Mouse (Mus musculus) cerebellum, postnatal 4 days (tissue): ENCODE measurements around the gene Irgc1.
"Not testable (repeated sequence)": the region's sequence is repeated elsewhere in the genome, so short reads cannot be mapped to it uniquely, and the experiment has no call there.

Experiments
- DNase-seq, 2 experiments: peaks; one replicate each; pipeline ENCODE4 v3.0.0; 2022; ENCODE audit warnings: low spot score in 2 of 2, mixed read lengths in 1 of 2

The Irgc1 gene

GRCm38 (mm10) chr7:24400489-24400888 lies 51.6 kb downstream of the Irgc1 start:
- DNase-seq, result not testable (repeated sequence)

GRCm38 (mm10) chr7:24400082-24400452 lies 52.0 kb downstream of the Irgc1 start:
- DNase-seq, result no peak

- DNase-seq, result peak; percentile 81 to 95
Measured at GRCm38 (mm10) chr7:24399256-24400081, 52.6 kb downstream of the Irgc1 start, which contains the start of gene Smg9. Smg9 (plus strand) TSS chr7:24399619.

GRCm38 (mm10) chr7:24398364-24398913 lies 53.7 kb downstream of the Irgc1 start:
- DNase-seq, result no peak

GRCm38 (mm10) chr7:24396832-24397231 lies 55.3 kb downstream of the Irgc1 start:
- no peak for DNase-seq

- DNase-seq, result no peak
Measured at GRCm38 (mm10) chr7:24394475-24395161, 57.5 kb downstream of the Irgc1 start.

GRCm38 (mm10) chr7:24394054-24394453 lies 58.0 kb downstream of the Irgc1 start:
- DNase-seq, result no peak

- DNase-seq, result no peak
Measured at GRCm38 (mm10) chr7:24391687-24392086, 60.4 kb downstream of the Irgc1 start.

GRCm38 (mm10) chr7:24391077-24391476 lies 61.0 kb downstream of the Irgc1 start:
- DNase-seq, result no peak

- no peak for DNase-seq
Measured at GRCm38 (mm10) chr7:24390512-24390911, 61.6 kb downstream of the Irgc1 start.

- DNase-seq, result no peak
Measured at GRCm38 (mm10) chr7:24389516-24390187, 62.4 kb downstream of the Irgc1 start.

GRCm38 (mm10) chr7:24387059-24387556 lies 65.0 kb downstream of the Irgc1 start:
- DNase-seq, result no peak

GRCm38 (mm10) chr7:24384827-24385226 lies 67.3 kb downstream of the Irgc1 start:
- DNase-seq, result peak; percentile 70 to 83

- no peak for DNase-seq
Measured at GRCm38 (mm10) chr7:24384070-24384469, 68.0 kb downstream of the Irgc1 start.

GRCm38 (mm10) chr7:24382730-24383372 lies 69.2 kb downstream of the Irgc1 start:
- DNase-seq, result no peak
